Comparison of ENCODE assay signal across 20 mouse cellular contexts in genomic region chr2:45226045-45226370, GRCm38 (mm10).
DNase-seq lines count a peak whose midpoint lies in the region; ATAC-seq and TF ChIP-seq lines count a peak whose summit lies in the region.
"Had no signal": no experiment of that assay in that cellular context is flagged by ENCODE, and none has a peak within 500 bp of the region (broad histone marks: within the 10 kb centered on the region; RNA-seq: fewer than 3 reads in every experiment).

No protein-coding gene starts in this region.

- H3K4me2 ChIP-seq in forebrain, postnatal 0 days (ENCODE audit: low read depth), result no peak overlapping the region
- no peak overlapping the region for H3K4me2 ChIP-seq in forebrain, embryonic 16.5 days (ENCODE audit: low read length)
- H3K4me2 ChIP-seq in midbrain, embryonic 15.5 days, result no peak overlapping the region
- H3K4me2 ChIP-seq: intestine, embryonic 15.5 days; liver, embryonic 11.5 days had no signal

- H3K9ac ChIP-seq in forebrain, postnatal 0 days, result no peak overlapping the region
- no peak overlapping the region for H3K9ac ChIP-seq in forebrain, embryonic 16.5 days (replicated peaks; ENCODE audit: low read depth, low read length)
- no peak overlapping the region for H3K9ac ChIP-seq in midbrain, embryonic 15.5 days
- H3K9ac ChIP-seq: intestine, embryonic 15.5 days had no signal

- no peak for TF ChIP-seq CTCF in forebrain, postnatal 0 days (IDR thresholded peaks at IDR 0.05; ENCODE audit: low read depth)
- no peak for TF ChIP-seq CTCF in gastrocnemius, adult 2 months (IDR thresholded peaks at IDR 0.05)

- H3K4me3 ChIP-seq in forebrain, embryonic 10.5 days, result peak overlapping the region; percentile 6; the same call in 1 of the 2 replicates
- no peak overlapping the region for H3K4me3 ChIP-seq in forebrain, postnatal 0 days (ENCODE audit: low read depth, low read length)
- no peak overlapping the region for H3K4me3 ChIP-seq in embryonic facial prominence, embryonic 10.5 days
- no peak overlapping the region for H3K4me3 ChIP-seq in forebrain, embryonic 16.5 days (replicated peaks; ENCODE audit: low read length)
- no peak overlapping the region for H3K4me3 ChIP-seq in midbrain, embryonic 15.5 days
- H3K4me3 ChIP-seq in gastrocnemius, adult 2 months, result no peak overlapping the region
- H3K4me3 ChIP-seq: heart, embryonic 10.5 days; intestine, embryonic 15.5 days; left cerebral cortex, adult 2 months; limb, embryonic 10.5 days had no signal

- no peaks in the 10 kb centered on the region for H3K9me3 ChIP-seq in forebrain, embryonic 10.5 days
- H3K9me3 ChIP-seq in forebrain, postnatal 0 days (ENCODE audit: low read length), result no peaks in the 10 kb centered on the region
- H3K9me3 ChIP-seq in embryonic facial prominence, embryonic 10.5 days, result no peaks in the 10 kb centered on the region
- no peaks in the 10 kb centered on the region for H3K9me3 ChIP-seq in forebrain, embryonic 16.5 days (ENCODE audit: control insufficient read depth, low read length)
- H3K9me3 ChIP-seq in midbrain, embryonic 15.5 days, result no peaks in the 10 kb centered on the region
- H3K9me3 ChIP-seq: heart, embryonic 10.5 days; intestine, embryonic 15.5 days; limb, embryonic 10.5 days had no signal

- H3K4me1 ChIP-seq in forebrain, embryonic 10.5 days, result peaks cover 61% of the 10 kb centered on the region
- H3K4me1 ChIP-seq in forebrain, postnatal 0 days (ENCODE audit: insufficient read depth), result peaks cover 4% of the 10 kb centered on the region
- H3K4me1 ChIP-seq in embryonic facial prominence, embryonic 10.5 days, result peaks cover 40% of the 10 kb centered on the region
- H3K4me1 ChIP-seq in forebrain, embryonic 16.5 days (replicated peaks; ENCODE audit: control insufficient read depth, insufficient read depth, low read length), result peaks cover 16% of the 10 kb centered on the region
- H3K4me1 ChIP-seq in midbrain, embryonic 15.5 days, result peaks cover 17% of the 10 kb centered on the region
- H3K4me1 ChIP-seq: heart, embryonic 10.5 days; intestine, embryonic 15.5 days had no signal

- no peaks in the 10 kb centered on the region for H3K36me3 ChIP-seq in forebrain, embryonic 10.5 days (replicated peaks)
- H3K36me3 ChIP-seq in forebrain, postnatal 0 days (ENCODE audit: insufficient read depth), result no peaks in the 10 kb centered on the region
- no peaks in the 10 kb centered on the region for H3K36me3 ChIP-seq in embryonic facial prominence, embryonic 10.5 days (replicated peaks)
- H3K36me3 ChIP-seq in forebrain, embryonic 16.5 days (ENCODE audit: control insufficient read depth, insufficient read depth), result no peaks in the 10 kb centered on the region
- H3K36me3 ChIP-seq in midbrain, embryonic 15.5 days (replicated peaks), result no peaks in the 10 kb centered on the region
- H3K36me3 ChIP-seq: heart, embryonic 10.5 days; intestine, embryonic 15.5 days; limb, embryonic 10.5 days had no signal

- peak overlapping the region; percentile 82 for H3K27ac ChIP-seq in forebrain, embryonic 10.5 days
- no peak overlapping the region for H3K27ac ChIP-seq in forebrain, postnatal 0 days (ENCODE audit: low read depth, low read length)
- H3K27ac ChIP-seq in embryonic facial prominence, embryonic 10.5 days (replicated peaks), result peak overlapping the region; percentile 68
- H3K27ac ChIP-seq in forebrain, embryonic 16.5 days (ENCODE audit: low read length), result peak overlapping the region; percentile 29
- peak overlapping the region; percentile 61 for H3K27ac ChIP-seq in midbrain, embryonic 15.5 days
- H3K27ac ChIP-seq in gastrocnemius, adult 2 months, result no peak overlapping the region
- H3K27ac ChIP-seq: heart, embryonic 10.5 days; intestine, embryonic 15.5 days; left cerebral cortex, adult 2 months; macrophage had no signal

- DNase-seq in forebrain, embryonic 10.5 days (ENCODE audit: extremely low spot score, low spot score), result no peak
- no peak for DNase-seq in forebrain, postnatal 0 days
- DNase-seq in embryonic facial prominence, embryonic 10.5 days (ENCODE audit: low spot score), result no peak
- no peak for DNase-seq in gastrocnemius, adult 2 months
- DNase-seq in cerebellum, adult 11 months, result no peak
- DNase-seq: adrenal gland, adult 2 months; cerebellum, adult 18-20 months; gastrocnemius, postnatal 25 days; heart, postnatal 10 days; lung, adult 2 months; thymus, postnatal 25 days had no signal

- intact Hi-C loops in gastrocnemius, adult 2 months (cut with DNase I), result no loop called here

- ATAC-seq in forebrain, postnatal 0 days, result no peak
- no peak for ATAC-seq in forebrain, embryonic 16.5 days
- no peak for ATAC-seq in midbrain, embryonic 15.5 days (replicated peaks)
- ATAC-seq: intestine, embryonic 15.5 days had no signal

- 35% methylated on average over 4 of the region's 4 CpGs for WGBS in forebrain, embryonic 10.5 days
- 33% methylated on average over 4 of the region's 4 CpGs for WGBS in forebrain, postnatal 0 days
- 42% methylated on average over 4 of the region's 4 CpGs for WGBS in embryonic facial prominence, embryonic 10.5 days
- 20% methylated on average over 4 of the region's 4 CpGs for WGBS in forebrain, embryonic 16.5 days
- 27% methylated on average over 4 of the region's 4 CpGs for WGBS in midbrain, embryonic 15.5 days

- H3K27me3 ChIP-seq in forebrain, embryonic 10.5 days (ENCODE audit: poor library complexity, severe bottlenecking), result peaks cover 9% of the 10 kb centered on the region
- H3K27me3 ChIP-seq in forebrain, postnatal 0 days (ENCODE audit: insufficient read depth, low read length), result no peaks in the 10 kb centered on the region
- peaks cover 9% of the 10 kb centered on the region for H3K27me3 ChIP-seq in embryonic facial prominence, embryonic 10.5 days (replicated peaks; ENCODE audit: low read depth, poor library complexity, severe bottlenecking)
- no peaks in the 10 kb centered on the region for H3K27me3 ChIP-seq in forebrain, embryonic 16.5 days (replicated peaks; ENCODE audit: control insufficient read depth, insufficient read depth, low read length)
- H3K27me3 ChIP-seq in midbrain, embryonic 15.5 days (replicated peaks), result no peaks in the 10 kb centered on the region
- H3K27me3 ChIP-seq: CH12.LX; intestine, embryonic 15.5 days had no signal

Comparison
In these comparisons a context has a peak if more than half of its experiments do, and no peak if none do; other contexts are left out.
1. H3K27ac ChIP-seq: peak in forebrain, embryonic 10.5 days (single experiment), embryonic facial prominence, embryonic 10.5 days (single experiment), forebrain, embryonic 16.5 days (single experiment) and midbrain, embryonic 15.5 days (single experiment); none in forebrain, postnatal 0 days (single experiment) and gastrocnemius, adult 2 months (single experiment).